Mouse (Mus musculus) forebrain, embryonic 12.5 days (tissue): ENCODE data around the gene Vmn1r202. TPM values are rescaled to one million over a fixed set of nuclear protein-coding genes. Genes with fewer than 3 reads are reported as not detected.
"Not testable (repeated sequence)": the region's sequence is repeated elsewhere in the genome, so short reads cannot be mapped to it uniquely, and the experiment has no call there.

Source experiments
- ATAC-seq: fragments of 200-750 bp; cut with Nextera tagmentation; 2 replicates; pipeline ENCODE4 v1.8.0; 2017; ENCODE audit warnings: moderate TSS enrichment; ENCODE audit not compliant: low FRiP score
- H3K27ac ChIP-seq: fragments of 300-500 bp; sonication (generic); 2 replicates; pipeline ENCODE4 v1.5.1; 2016; ENCODE audit warnings: mild to moderate bottlenecking
- H3K27me3 ChIP-seq: fragments of 300-500 bp; sonication (generic); 2 replicates; pipeline ENCODE4 v1.6.1; 2016; ENCODE audit warnings: mild to moderate bottlenecking
- H3K36me3 ChIP-seq: fragments of 300-500 bp; sonication (generic); replicated peaks from 2 replicates; pipeline ENCODE4 v1.6.1; 2016; ENCODE audit warnings: mild to moderate bottlenecking
- H3K4me1 ChIP-seq: fragments of 300-500 bp; sonication (generic); 2 replicates; pipeline ENCODE4 v1.6.1; 2016
- H3K4me2 ChIP-seq: fragments of 300-500 bp; sonication (generic); 2 replicates; pipeline ENCODE4 v1.6.1; 2016; ENCODE audit warnings: mild to moderate bottlenecking, moderate library complexity
- H3K4me3 ChIP-seq: fragments of 300-500 bp; sonication (generic); replicated peaks from 2 replicates; pipeline ENCODE4 v1.5.1; 2016; ENCODE audit warnings: mild to moderate bottlenecking
- H3K9ac ChIP-seq: fragments of 300-500 bp; sonication (generic); 2 replicates; pipeline ENCODE4 v1.6.1; 2016; ENCODE audit warnings: mild to moderate bottlenecking
- H3K9me3 ChIP-seq: fragments of 300-500 bp; sonication (generic); 2 replicates; pipeline ENCODE4 v1.6.1; 2016
- WGBS: fragments of 180-500 bp; shearing (Covaris S2); methylation state at CpG from one replicate; pipeline ENCODE4 v1.1.7; 2016; 5-methylcytosine and 5-hydroxymethylcytosine counted together
- polyA plus RNA-seq: library from polyadenylated mRNA; unstranded; fragments of >200 nt; fragmentation: Nextera tagmentation; extraction: Ambion mirVana; gene quantifications from 2 replicates; pipeline ENCODE4 v1.2.1, GENCODE M21; 2016

The Vmn1r202 gene
- not detected in 2 replicates for polyA plus RNA-seq

GRCm38 (mm10) chr13:22505281-22505680 lies at the start of gene Vmn1r202:
Gene Vmn1r202, minus strand, starts transcription at chr13:22505381.
- Histone ChIP-seq H3K27ac (no peak within 1 kb of the TSS), H3K9ac (no peak within 1 kb of the TSS), H3K9me3 (no peaks in the 10 kb centered on the region), H3K27me3 (no peaks in the 10 kb centered on the region), H3K36me3 (no peaks in the 10 kb centered on the region), H3K4me3 (no peak within 1 kb of the TSS), H3K4me2 (no peak within 1 kb of the TSS), H3K4me1 (no peaks in the 10 kb centered on the region)
- ATAC-seq, result no peak

- not testable (repeated sequence) for H3K27ac ChIP-seq, ATAC-seq, H3K9ac ChIP-seq, H3K9me3 ChIP-seq, H3K4me2 ChIP-seq, H3K27me3 ChIP-seq, H3K4me1 ChIP-seq, H3K4me3 ChIP-seq, H3K36me3 ChIP-seq
- WGBS, result 63% methylated on average over 1 of the region's 1 CpGs
Observed at GRCm38 (mm10) chr13:22552898-22553297, 47.7 kb upstream of the Vmn1r202 start, which contains the start of gene Vmn1r204. Gene Vmn1r204, plus strand, starts transcription at chr13:22553198.

- no peaks in the 10 kb centered on the region for H3K9me3 ChIP-seq
- ATAC-seq, result no peak
- H3K4me3 ChIP-seq, result no peak within 1 kb of the TSS
- no peak within 1 kb of the TSS for H3K4me2 ChIP-seq
- H3K27ac ChIP-seq, result no peak within 1 kb of the TSS
- no peaks in the 10 kb centered on the region for H3K36me3 ChIP-seq
- H3K9ac ChIP-seq, result no peak within 1 kb of the TSS
- H3K27me3 ChIP-seq, result no peaks in the 10 kb centered on the region
- H3K4me1 ChIP-seq, result no peaks in the 10 kb centered on the region
Observed at GRCm38 (mm10) chr13:22517814-22518213, 12.6 kb upstream of the Vmn1r202 start, which contains the start of gene Vmn1r203. Gene Vmn1r203, plus strand, starts transcription at chr13:22518114.

- H3K4me1 ChIP-seq, result no peaks in the 10 kb centered on the region
- no peaks in the 10 kb centered on the region for H3K9me3 ChIP-seq
- H3K27ac ChIP-seq, result no peak overlapping the region
- H3K9ac ChIP-seq, result no peak overlapping the region
- no peak overlapping the region for H3K4me2 ChIP-seq
- 76% methylated on average over 3 of the region's 3 CpGs for WGBS
- H3K36me3 ChIP-seq, result no peaks in the 10 kb centered on the region
- H3K27me3 ChIP-seq, result no peaks in the 10 kb centered on the region
- H3K4me3 ChIP-seq, result no peak overlapping the region
- ATAC-seq, result no peak
Observed at GRCm38 (mm10) chr13:22502431-22502830, 2.8 kb downstream of the Vmn1r202 start.

- H3K27me3 ChIP-seq, result no peaks in the 10 kb centered on the region
- WGBS, result 79% methylated on average over 1 of the region's 1 CpGs
Observed at GRCm38 (mm10) chr13:22471623-22472022, 33.6 kb downstream of the Vmn1r202 start, which contains the start of gene Vmn1r201. Gene Vmn1r201, plus strand, starts transcription at chr13:22471923.

GRCm38 (mm10) chr13:22455145-22455544 lies 50.0 kb downstream of the Vmn1r202 start:
- Histone ChIP-seq H3K27me3 (no peaks in the 10 kb centered on the region), H3K4me1 (no peaks in the 10 kb centered on the region), H3K4me3 (no peak overlapping the region), H3K9me3 (no peaks in the 10 kb centered on the region), H3K4me2 (no peak overlapping the region), H3K9ac (no peak overlapping the region), H3K27ac (no peak overlapping the region), H3K36me3 (no peaks in the 10 kb centered on the region)
- ATAC-seq, result no peak

More at GRCm38 (mm10) chr13:22471623-22472022, 33.6 kb downstream of the Vmn1r202 start, which contains the start of gene Vmn1r201:
- Histone ChIP-seq H3K4me3 (no peak within 1 kb of the TSS), H3K36me3 (no peaks in the 10 kb centered on the region), H3K9ac (no peak within 1 kb of the TSS), H3K4me2 (no peak within 1 kb of the TSS), H3K4me1 (no peaks in the 10 kb centered on the region), H3K9me3 (no peaks in the 10 kb centered on the region), H3K27ac (no peak within 1 kb of the TSS)
- no peak for ATAC-seq

Other genes with a start within 250 kb of the Vmn1r202 start
- not detected in 2 replicates for gene Vmn1r195, start 234.9 kb downstream of the Vmn1r202 start, polyA plus RNA-seq
- gene Vmn1r196, start 215.5 kb downstream of the Vmn1r202 start, polyA plus RNA-seq, result not detected in 2 replicates
- gene Vmn1r197, start 180.8 kb downstream of the Vmn1r202 start, polyA plus RNA-seq, result not detected in 2 replicates
- not detected in 2 replicates for gene Vmn1r198, start 155.0 kb downstream of the Vmn1r202 start, polyA plus RNA-seq
- gene Vmn1r199, start 125.6 kb downstream of the Vmn1r202 start, polyA plus RNA-seq, result not detected in 2 replicates
- not detected in 2 replicates for gene Vmn1r200, start 115.0 kb downstream of the Vmn1r202 start, polyA plus RNA-seq
- gene Vmn1r201, start 33.5 kb downstream of the Vmn1r202 start, polyA plus RNA-seq, result not detected in 2 replicates
- gene Vmn1r203, start 12.7 kb upstream of the Vmn1r202 start, polyA plus RNA-seq, result not detected in 2 replicates
- not detected in 2 replicates for gene Vmn1r204, start 47.8 kb upstream of the Vmn1r202 start, polyA plus RNA-seq
- not detected in 2 replicates for gene Vmn1r205, start 87.6 kb upstream of the Vmn1r202 start, polyA plus RNA-seq
- gene Vmn1r206, start 118.9 kb upstream of the Vmn1r202 start, polyA plus RNA-seq, result not detected in 2 replicates
- not detected in 2 replicates for gene Vmn1r207-ps, start 224.2 kb upstream of the Vmn1r202 start, polyA plus RNA-seq